Comparison of ENCODE assay signal across 32 mouse cellular contexts in the genomic region with DNA sequence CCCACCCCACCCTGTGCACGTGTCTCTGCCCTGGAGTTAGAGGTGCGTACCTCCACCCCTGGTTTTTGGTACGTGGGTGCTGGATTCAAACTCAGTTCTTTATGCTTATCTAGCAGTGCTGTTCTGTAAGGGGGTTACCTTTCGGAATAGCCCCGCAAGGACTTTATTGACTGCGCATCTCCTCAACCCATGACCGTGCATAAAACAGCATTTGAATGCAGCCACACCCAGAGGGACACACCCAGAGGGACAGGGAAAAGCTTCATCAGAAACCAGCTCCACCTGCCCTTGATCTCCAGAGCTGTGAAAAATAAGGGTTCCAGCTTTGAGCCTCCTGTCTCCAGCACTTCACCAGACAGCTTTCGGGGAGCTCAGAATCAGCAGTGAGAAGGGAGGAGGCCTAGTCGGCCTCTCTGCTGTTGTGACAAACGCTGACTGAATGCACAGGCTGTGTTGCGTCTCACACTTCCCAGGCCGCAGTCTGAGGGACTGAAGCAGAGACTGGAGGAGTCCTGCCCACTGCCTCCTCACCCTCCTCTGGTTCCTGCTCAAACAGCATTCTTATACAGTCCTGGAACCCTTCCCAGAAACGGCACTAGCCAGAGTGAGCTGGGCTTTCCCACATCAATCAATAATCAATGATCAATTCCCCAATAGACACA. TPM values are rescaled to one million over a fixed set of nuclear protein-coding genes. Genes with fewer than 3 reads are reported as not detected.
DNase-seq lines count a peak whose midpoint lies in the region; ATAC-seq and TF ChIP-seq lines count a peak whose summit lies in the region.
"Had no signal": no experiment of that assay in that cellular context is flagged by ENCODE, and none has a peak within 500 bp of the region (broad histone marks: within the 10 kb centered on the region; RNA-seq: fewer than 3 reads in every experiment).

No protein-coding gene starts in this region.

- no peaks in the 10 kb centered on the region for H3K4me1 ChIP-seq in forebrain, postnatal 0 days (ENCODE audit: insufficient read depth)
- peaks cover 43% of the 10 kb centered on the region for H3K4me1 ChIP-seq in forebrain, embryonic 10.5 days
- peaks cover 8% of the 10 kb centered on the region for H3K4me1 ChIP-seq in ES-Bruce4 (ENCODE audit: control insufficient read depth, insufficient read depth, low read length)
- no peaks in the 10 kb centered on the region for H3K4me1 ChIP-seq in stomach, postnatal 0 days (replicated peaks; ENCODE audit: control insufficient read depth, insufficient read depth)
- H3K4me1 ChIP-seq: intestine, embryonic 15.5 days had no signal

- no peaks in the 10 kb centered on the region for H3K36me3 ChIP-seq in forebrain, postnatal 0 days (ENCODE audit: insufficient read depth)
- no peaks in the 10 kb centered on the region for H3K36me3 ChIP-seq in forebrain, embryonic 10.5 days (replicated peaks)
- H3K36me3 ChIP-seq in ES-Bruce4 (ENCODE audit: control insufficient read depth, insufficient read depth, low read length, poor library complexity, severe bottlenecking) = no peaks in the 10 kb centered on the region
- H3K36me3 ChIP-seq in stomach, postnatal 0 days (ENCODE audit: control insufficient read depth, insufficient read depth, low read length) = no peaks in the 10 kb centered on the region
- H3K36me3 ChIP-seq: embryonic facial prominence, embryonic 10.5 days; embryonic facial prominence, embryonic 15.5 days; heart, embryonic 10.5 days; intestine, embryonic 15.5 days had no signal

- WGBS in forebrain, postnatal 0 days = 74% methylated on average over 13 of the region's 13 CpGs
- WGBS in forebrain, embryonic 10.5 days = 86% methylated on average over 13 of the region's 13 CpGs
- WGBS in stomach, postnatal 0 days = 68% methylated on average over 13 of the region's 13 CpGs

- DNase-seq in forebrain, postnatal 0 days = no peak
- DNase-seq in forebrain, embryonic 10.5 days (ENCODE audit: extremely low spot score, low spot score) = no peak
- DNase-seq in R1 (ENCODE audit: low read depth, low spot score) = peak; percentile 66
- no peak for DNase-seq in stomach, postnatal 0 days (ENCODE audit: low spot score)
- DNase-seq in lung, postnatal 25 days (ENCODE audit: low spot score) = no peak
- DNase-seq in kidney, postnatal 4 days = no peak
- DNase-seq: adrenal gland, postnatal 25 days; cerebellum, adult 2 months; cerebellum, postnatal 14 days; gastrocnemius, postnatal 25 days; heart, adult 11 months; heart, postnatal 4 days; kidney, adult 9 months; kidney, postnatal 10 days; layer of hippocampus, adult 9-11 months; liver; lung, adult 2 months; lung, postnatal 10 days; right cerebral cortex, adult 18-20 months; spleen, adult 18-20 months; thymus, adult 18-20 months; thymus, postnatal 36 days had no signal

- H3K4me3 ChIP-seq in forebrain, postnatal 0 days (ENCODE audit: low read depth, low read length) = no peak overlapping the region
- H3K4me3 ChIP-seq in forebrain, embryonic 10.5 days = no peak overlapping the region
- no peak overlapping the region for H3K4me3 ChIP-seq in ES-Bruce4 (ENCODE audit: low read depth, low read length)
- H3K4me3 ChIP-seq in stomach, postnatal 0 days (ENCODE audit: low read depth, low read length) = no peak overlapping the region
- H3K4me3 ChIP-seq: embryonic facial prominence, embryonic 10.5 days; embryonic facial prominence, embryonic 15.5 days; heart, embryonic 10.5 days; intestine, embryonic 15.5 days had no signal

- H3K27me3 ChIP-seq in forebrain, postnatal 0 days (ENCODE audit: insufficient read depth, low read length) = no peaks in the 10 kb centered on the region
- peaks cover 56% of the 10 kb centered on the region for H3K27me3 ChIP-seq in forebrain, embryonic 10.5 days (ENCODE audit: poor library complexity, severe bottlenecking)
- H3K27me3 ChIP-seq in ES-Bruce4 (ENCODE audit: control insufficient read depth, insufficient read depth, low read length, poor library complexity, severe bottlenecking) = no peaks in the 10 kb centered on the region
- no peaks in the 10 kb centered on the region for H3K27me3 ChIP-seq in stomach, postnatal 0 days (ENCODE audit: control insufficient read depth, insufficient read depth, low read length)
- H3K27me3 ChIP-seq: embryonic facial prominence, embryonic 15.5 days; intestine, embryonic 15.5 days; Patski had no signal

- H3K9ac ChIP-seq in forebrain, postnatal 0 days = no peak overlapping the region
- no peak overlapping the region for H3K9ac ChIP-seq in ES-Bruce4 (ENCODE audit: low read depth, poor library complexity, severe bottlenecking)
- H3K9ac ChIP-seq in stomach, postnatal 0 days (ENCODE audit: low read length) = no peak overlapping the region
- H3K9ac ChIP-seq: embryonic facial prominence, embryonic 15.5 days; intestine, embryonic 15.5 days; liver, embryonic 14.5 days had no signal

- peak; percentile 82 for ATAC-seq in forebrain, postnatal 0 days
- no peak for ATAC-seq in stomach, postnatal 0 days (ENCODE audit: low FRiP score, low TSS enrichment)
- ATAC-seq: CD4-positive, CD25-positive, alpha-beta regulatory T cell, adult 4 months; hindbrain, postnatal 0 days; intestine, embryonic 15.5 days; Patski had no signal

- TF ChIP-seq EP300 in ES-Bruce4 (IDR thresholded peaks at IDR 0.05; ENCODE audit: insufficient read depth, low read depth, low read length) = peak; percentile 86
- no peak for TF ChIP-seq EP300 in stomach, postnatal 0 days (optimal IDR thresholded peaks at IDR 0.05)

- no peak for TF ChIP-seq POLR2A in ES-Bruce4 (IDR thresholded peaks at IDR 0.05; ENCODE audit: insufficient read depth, low read length)

- TF ChIP-seq CTCF in forebrain, postnatal 0 days (IDR thresholded peaks at IDR 0.05; ENCODE audit: low read depth) = no peak
- TF ChIP-seq CTCF in ES-Bruce4 (IDR thresholded peaks at IDR 0.05; ENCODE audit: low read depth, low read length) = no peak
- no peak for TF ChIP-seq CTCF in stomach, postnatal 0 days (IDR thresholded peaks at IDR 0.05; ENCODE audit: low read depth)

- no peaks in the 10 kb centered on the region for H3K9me3 ChIP-seq in forebrain, postnatal 0 days (ENCODE audit: low read length)
- H3K9me3 ChIP-seq in forebrain, embryonic 10.5 days = peaks cover 5% of the 10 kb centered on the region; the same call in 1 of the 2 replicates
- H3K9me3 ChIP-seq in ES-Bruce4 (replicated peaks; ENCODE audit: control insufficient read depth, insufficient read depth, low read length, poor library complexity, severe bottlenecking) = no peaks in the 10 kb centered on the region
- H3K9me3 ChIP-seq in stomach, postnatal 0 days (ENCODE audit: control insufficient read depth, low read length) = no peaks in the 10 kb centered on the region
- H3K9me3 ChIP-seq: embryonic facial prominence, embryonic 15.5 days; heart, embryonic 10.5 days; intestine, embryonic 15.5 days had no signal

- H3K27ac ChIP-seq in forebrain, postnatal 0 days (ENCODE audit: low read depth, low read length) = no peak overlapping the region
- H3K27ac ChIP-seq in forebrain, embryonic 10.5 days = no peak overlapping the region
- H3K27ac ChIP-seq in ES-Bruce4 (ENCODE audit: insufficient read depth, low read length) = peak overlapping the region; percentile 32
- H3K27ac ChIP-seq in stomach, postnatal 0 days (replicated peaks) = 0 out of 2 replicates have a peak overlapping the region, but pooled peaks have one; percentile 18
- H3K27ac ChIP-seq: embryonic facial prominence, embryonic 10.5 days; embryonic facial prominence, embryonic 15.5 days; heart, embryonic 10.5 days; hindbrain, postnatal 0 days; intestine, embryonic 15.5 days; liver, embryonic 14.5 days had no signal

- H3K4me2 ChIP-seq in forebrain, postnatal 0 days (ENCODE audit: low read depth) = no peak overlapping the region
- H3K4me2 ChIP-seq in stomach, postnatal 0 days (replicated peaks; ENCODE audit: low read depth) = no peak overlapping the region
- H3K4me2 ChIP-seq: embryonic facial prominence, embryonic 15.5 days; intestine, embryonic 15.5 days had no signal

RNA-seq across cellular contexts. Expression of a gene that starts 37.6 kb away (rescaled TPM):
- total RNA-seq in forebrain, postnatal 0 days (2014; rRNA removed) = 1.8 and 2.0 TPM in 2 replicates
- 1.2 and 1.8 TPM in 2 replicates for polyA plus RNA-seq in forebrain, postnatal 0 days (2015; fragmentation: Nextera tagmentation; extraction: Ambion mirVana)
- polyA plus RNA-seq in forebrain, embryonic 10.5 days (2016; fragmentation: Nextera tagmentation; extraction: Ambion mirVana) = 1.6 and 2.1 TPM in 2 replicates
- 11.0 and 14.8 TPM in 2 replicates for polyA plus RNA-seq in ES-Bruce4 (2011; ENCODE audit: insufficient read depth, insufficient read length, low read depth, missing spikeins)
- 5.5 and 8.0 TPM in 2 replicates for polyA plus RNA-seq in stomach, postnatal 0 days (2015; fragmentation: Nextera tagmentation; extraction: Ambion mirVana)
- total RNA-seq: MEL had no signal
- polyA plus RNA-seq: CD4-positive, CD25-positive, alpha-beta regulatory T cell, adult 4 months had no signal

Comparison
In these comparisons a context has a peak if more than half of its experiments do, and no peak if none do; other contexts are left out.
1. H3K27ac ChIP-seq: peak in ES-Bruce4 (single experiment) and stomach, postnatal 0 days (single experiment); none in forebrain, postnatal 0 days (single experiment) and forebrain, embryonic 10.5 days (single experiment).